Mouse (Mus musculus): ENCODE measurements around the gene Stab1.

DNA sequence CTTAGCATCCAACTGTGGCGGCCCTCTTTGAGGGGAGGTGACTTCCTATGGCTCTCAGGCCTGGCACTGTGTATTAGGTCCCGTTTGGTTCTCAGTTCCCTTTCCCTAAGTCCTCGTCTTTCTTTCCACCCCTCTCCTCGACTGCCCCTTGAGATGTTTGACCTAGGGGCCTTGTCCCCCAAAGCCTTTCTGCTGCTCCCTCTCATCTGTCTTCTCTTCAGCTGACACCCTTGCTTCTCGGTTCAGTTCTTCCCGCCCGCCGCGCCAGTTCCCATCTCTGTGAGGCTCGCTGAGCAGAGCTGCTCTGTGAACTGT is 31.2 kb downstream of the Stab1 start:
- TF ChIP-seq CTCF (IDR thresholded peaks at IDR 0.05; ENCODE audit: extremely low read depth, insufficient read depth, low read length), result no peak
- TF ChIP-seq POLR2A (IDR thresholded peaks at IDR 0.05; ENCODE audit: extremely low read depth, insufficient read depth, low read length), result no peak

Measured in cortical plate, adult 2 months (tissue).